Mouse (Mus musculus) C2C12 (cell line): ENCODE results near the gene Megf6.

Experiments used
- CTCF ChIP-seq: IDR thresholded peaks from one replicate; pipeline ENCODE4 v1.5.1; 2011; ENCODE audit not compliant: control insufficient read depth, insufficient read depth, insufficient read length
- MAX ChIP-seq: IDR thresholded peaks from one replicate; pipeline ENCODE4 v1.6.1; 2011; ENCODE audit warnings: mild to moderate bottlenecking, control low read depth
- MYOD1 ChIP-seq: IDR thresholded peaks from one replicate; pipeline ENCODE4 v1.6.1; 2011; ENCODE audit warnings: low read depth; ENCODE audit not compliant: control insufficient read depth, insufficient read length
- USF1 ChIP-seq: IDR thresholded peaks from one replicate; pipeline ENCODE4 v1.6.1; 2011; ENCODE audit warnings: low read depth, mild to moderate bottlenecking, control low read depth, moderate library complexity

GRCm38 (mm10) chr4:154209825-154210224 is 39.3 kb downstream of the Megf6 start:
- TF ChIP-seq MYOD1, result no peak
- no peak for TF ChIP-seq CTCF
- TF ChIP-seq USF1, result no peak
- no peak for TF ChIP-seq MAX
